Mouse (Mus musculus) gastrocnemius, adult 2 months (tissue): ENCODE data around the gene Zswim4. TPM values are rescaled to one million over a fixed set of nuclear protein-coding genes. Genes with fewer than 3 reads are reported as not detected.
A peak's percentile ranks its signal among the peaks of the same experiment; 100 is the strongest.

Experiments used
- DNase-seq: peaks from one replicate; pipeline ENCODE4 v3.0.0; 2022
- H3K27ac ChIP-seq: fragments of 200-600 bp; 2 replicates; pipeline ENCODE4 v1.8.1; 2022; ENCODE audit warnings: mild to moderate bottlenecking
- H3K4me3 ChIP-seq: fragments of 200-600 bp; 2 replicates; pipeline ENCODE4 v1.8.1; 2022; ENCODE audit warnings: mild to moderate bottlenecking, moderate library complexity
- CTCF ChIP-seq: fragments of 200-600 bp; IDR thresholded peaks from 2 replicates; pipeline ENCODE4 v1.8.1; 2022; ENCODE audit warnings: antibody characterized with exemption, mild to moderate bottlenecking, moderate library complexity
- intact Hi-C: fragments of 180-260 bp; cut with DNase I; formaldehyde crosslinking; loops from one replicate; pipeline ENCODE4 v1.15.1; 2025
- total RNA-seq, 2 experiments: library from RNA; stranded (reverse); gene quantifications; 2 replicates each; pipeline ENCODE4 v1.2.3; 2021

The Zswim4 gene
- total RNA-seq, 2 experiments from 2014 or later = 5.2 to 8.6 TPM

- Histone ChIP-seq H3K4me3 (no peak overlapping the region), H3K27ac (no peak overlapping the region)
- intact Hi-C loops = no loop called here
- DNase-seq = no peak
- no peak for TF ChIP-seq CTCF
Measured at GRCm38 (mm10) chr8:84218143-84218542, 18.7 kb downstream of the Zswim4 start.

- no peak for TF ChIP-seq CTCF
- no peak for DNase-seq
- no peak overlapping the region for H3K4me3 ChIP-seq
- H3K27ac ChIP-seq = no peak overlapping the region
- intact Hi-C loops = no loop called here
Measured at GRCm38 (mm10) chr8:84217206-84217605, 19.6 kb downstream of the Zswim4 start.

- no peak overlapping the region for H3K27ac ChIP-seq
- intact Hi-C loops = no loop called here
- no peak overlapping the region for H3K4me3 ChIP-seq
- no peak for TF ChIP-seq CTCF
- DNase-seq = no peak
Measured at GRCm38 (mm10) chr8:84213277-84213676, 23.6 kb downstream of the Zswim4 start.

GRCm38 (mm10) chr8:84211881-84212563 is 24.8 kb downstream of the Zswim4 start:
- H3K27ac ChIP-seq = 0 out of 2 replicates have a peak overlapping the region, but pooled peaks have one; percentile 56
- DNase-seq = no peak
- H3K4me3 ChIP-seq = no peak overlapping the region
- no peak for TF ChIP-seq CTCF
- intact Hi-C loops = loop anchor here (2.0 kb wide), 1 partner anchor 173 kb away; no protein-coding TSS in a partner anchor

GRCm38 (mm10) chr8:84211202-84211601 is 25.7 kb downstream of the Zswim4 start:
- intact Hi-C loops = loop anchor here (2.0 kb wide), 1 partner anchor 172 kb away; no protein-coding TSS in a partner anchor
- peak; percentile 42 for DNase-seq
- Histone ChIP-seq H3K4me3 (no peak overlapping the region), H3K27ac (peak overlapping the region; percentile 56)
- TF ChIP-seq CTCF = no peak

GRCm38 (mm10) chr8:84210167-84210791 is 26.6 kb downstream of the Zswim4 start:
- Histone ChIP-seq H3K27ac (peak overlapping the region; percentile 73), H3K4me3 (peak overlapping the region; percentile 38)
- peak; percentile 99 for TF ChIP-seq CTCF
- peak; percentile 88 for DNase-seq
- intact Hi-C loops = loop anchor here (1.0 to 2.0 kb wide), 2 partner anchors 24 to 171 kb away; no protein-coding TSS in a partner anchor

GRCm38 (mm10) chr8:84208381-84209380 is 28.2 kb downstream of the Zswim4 start:
- no peak for TF ChIP-seq CTCF
- H3K27ac ChIP-seq = peak overlapping the region; percentile 80
- intact Hi-C loops = no loop called here
- no peak for DNase-seq
- peak overlapping the region; percentile 32 for H3K4me3 ChIP-seq

GRCm38 (mm10) chr8:84207811-84208210 is 29.0 kb downstream of the Zswim4 start:
- peak; percentile 75 for DNase-seq
- intact Hi-C loops = no loop called here
- Histone ChIP-seq H3K27ac (peak overlapping the region; percentile 80), H3K4me3 (peak overlapping the region; percentile 32)
- TF ChIP-seq CTCF = no peak

- H3K4me3 ChIP-seq = no peak overlapping the region
- no peak for DNase-seq
- intact Hi-C loops = no loop called here
- no peak for TF ChIP-seq CTCF
- peak overlapping the region; percentile 80 for H3K27ac ChIP-seq
Measured at GRCm38 (mm10) chr8:84206666-84207065, 30.2 kb downstream of the Zswim4 start.

GRCm38 (mm10) chr8:84205073-84205472 is 31.8 kb downstream of the Zswim4 start:
- intact Hi-C loops = no loop called here
- no peak for TF ChIP-seq CTCF
- Histone ChIP-seq H3K4me3 (peak overlapping the region; percentile 96), H3K27ac (peak overlapping the region; percentile 97)
- no peak for DNase-seq

- peak; percentile 88 for DNase-seq
- Histone ChIP-seq H3K27ac (peak overlapping the region; percentile 97), H3K4me3 (peak overlapping the region; percentile 96)
- peak; percentile 59 for TF ChIP-seq CTCF
- intact Hi-C loops = no loop called here
Measured at GRCm38 (mm10) chr8:84203975-84204772, 32.7 kb downstream of the Zswim4 start.
